8 mouse cellular contexts compared by ENCODE assay signal in genomic region chr11:96827917-96828316, GRCm38 (mm10). TPM values are rescaled to one million over a fixed set of nuclear protein-coding genes. Genes with fewer than 3 reads are reported as not detected.
DNase-seq lines count a peak whose midpoint lies in the region; ATAC-seq lines count a peak whose summit lies in the region.

No protein-coding gene starts in this region.

- no peaks in the 10 kb centered on the region for H3K27me3 ChIP-seq in forebrain, embryonic 10.5 days (ENCODE audit: poor library complexity, severe bottlenecking)
- H3K27me3 ChIP-seq in forebrain, embryonic 16.5 days (replicated peaks; ENCODE audit: control insufficient read depth, insufficient read depth, low read length) = no peaks in the 10 kb centered on the region
- no peaks in the 10 kb centered on the region for H3K27me3 ChIP-seq in limb, embryonic 13.5 days
- no peaks in the 10 kb centered on the region for H3K27me3 ChIP-seq in stomach, embryonic 15.5 days (replicated peaks)

- peaks cover 73% of the 10 kb centered on the region for H3K4me1 ChIP-seq in forebrain, embryonic 10.5 days
- H3K4me1 ChIP-seq in forebrain, embryonic 16.5 days (replicated peaks; ENCODE audit: control insufficient read depth, insufficient read depth, low read length) = peaks cover 62% of the 10 kb centered on the region
- H3K4me1 ChIP-seq in limb, embryonic 13.5 days = peaks cover 61% of the 10 kb centered on the region
- peaks cover 57% of the 10 kb centered on the region for H3K4me1 ChIP-seq in stomach, embryonic 15.5 days

- peaks cover 41% of the 10 kb centered on the region for H3K36me3 ChIP-seq in forebrain, embryonic 10.5 days (replicated peaks)
- H3K36me3 ChIP-seq in forebrain, embryonic 16.5 days (ENCODE audit: control insufficient read depth, insufficient read depth) = no peaks in the 10 kb centered on the region
- peaks cover 18% of the 10 kb centered on the region for H3K36me3 ChIP-seq in limb, embryonic 13.5 days
- H3K36me3 ChIP-seq in stomach, embryonic 15.5 days = 0 out of 2 replicates have a peak, but pooled peaks cover 13% of the 10 kb centered on the region

- H3K4me2 ChIP-seq in forebrain, embryonic 16.5 days (ENCODE audit: low read length) = no peak overlapping the region
- H3K4me2 ChIP-seq in limb, embryonic 13.5 days (replicated peaks) = peak overlapping the region; percentile 99
- H3K4me2 ChIP-seq in stomach, embryonic 15.5 days = peak overlapping the region; percentile 41

- WGBS in forebrain, embryonic 10.5 days = 88% methylated on average over 9 of the region's 9 CpGs
- WGBS in forebrain, embryonic 16.5 days = 79% methylated on average over 9 of the region's 9 CpGs
- 65% methylated on average over 9 of the region's 9 CpGs for WGBS in limb, embryonic 13.5 days
- WGBS in stomach, embryonic 15.5 days = 71% methylated on average over 9 of the region's 9 CpGs

- no peaks in the 10 kb centered on the region for H3K9me3 ChIP-seq in forebrain, embryonic 10.5 days
- no peaks in the 10 kb centered on the region for H3K9me3 ChIP-seq in forebrain, embryonic 16.5 days (ENCODE audit: control insufficient read depth, low read length)
- H3K9me3 ChIP-seq in limb, embryonic 13.5 days = no peaks in the 10 kb centered on the region
- H3K9me3 ChIP-seq in stomach, embryonic 15.5 days = no peaks in the 10 kb centered on the region

- no peak for ATAC-seq in forebrain, embryonic 16.5 days
- no peak for ATAC-seq in limb, embryonic 13.5 days (ENCODE audit: low FRiP score, low read depth)
- ATAC-seq in stomach, embryonic 15.5 days (ENCODE audit: insufficient read depth, low FRiP score, low read depth) = no peak

- 0 out of 2 replicates have a peak overlapping the region, but pooled peaks have one; percentile 5 for H3K27ac ChIP-seq in forebrain, embryonic 10.5 days
- no peak overlapping the region for H3K27ac ChIP-seq in forebrain, embryonic 16.5 days (ENCODE audit: low read length)
- H3K27ac ChIP-seq in limb, embryonic 13.5 days = no peak overlapping the region
- peak overlapping the region; percentile 21; the same call in 1 of the 2 replicates for H3K27ac ChIP-seq in stomach, embryonic 15.5 days

- H3K9ac ChIP-seq in forebrain, embryonic 16.5 days (replicated peaks; ENCODE audit: low read depth, low read length) = no peak overlapping the region
- peak overlapping the region; percentile 27 for H3K9ac ChIP-seq in limb, embryonic 13.5 days
- H3K9ac ChIP-seq in stomach, embryonic 15.5 days = no peak overlapping the region

- DNase-seq in forebrain, embryonic 10.5 days (ENCODE audit: extremely low spot score, low spot score) = no peak
- peak; percentile 37 for DNase-seq in ovary, postnatal 36 days (ENCODE audit: low spot score)
- DNase-seq in ovary, adult 18-20 months (ENCODE audit: low spot score) = no peak
- DNase-seq in urinary bladder, postnatal 10 days (ENCODE audit: low spot score) = no peak
- no peak for DNase-seq in embryo, embryonic 11 days

- H3K4me3 ChIP-seq in forebrain, embryonic 10.5 days = peak overlapping the region; percentile 80; the same call in 1 of the 2 replicates
- no peak overlapping the region for H3K4me3 ChIP-seq in forebrain, embryonic 16.5 days (replicated peaks; ENCODE audit: low read length)
- H3K4me3 ChIP-seq in limb, embryonic 13.5 days = peak overlapping the region; percentile 21
- H3K4me3 ChIP-seq in stomach, embryonic 15.5 days (replicated peaks) = no peak overlapping the region; the same call in 1 of the 2 replicates

RNA-seq across cellular contexts. Expression of gene Nfe2l1, which starts 1.9 kb away (rescaled TPM):
- polyA plus RNA-seq in forebrain, embryonic 10.5 days (2016; fragmentation: Nextera tagmentation; extraction: Ambion mirVana) = 64.7 and 66.0 TPM in 2 replicates
- polyA plus RNA-seq in forebrain, embryonic 16.5 days (2015; fragmentation: Nextera tagmentation; extraction: Ambion mirVana) = 64.8 and 68.2 TPM in 2 replicates
- 68.6 and 69.3 TPM in 2 replicates for polyA plus RNA-seq in limb, embryonic 13.5 days (2015; fragmentation: Nextera tagmentation; extraction: Ambion mirVana)
- polyA plus RNA-seq in stomach, embryonic 15.5 days (2015; fragmentation: Nextera tagmentation; extraction: Ambion mirVana) = 52.6 and 54.1 TPM in 2 replicates

RNA-seq across cellular contexts. Expression of gene Copz2, which starts 21.8 kb away (rescaled TPM):
- 25.1 and 25.6 TPM in 2 replicates for polyA plus RNA-seq in forebrain, embryonic 10.5 days (2016; fragmentation: Nextera tagmentation; extraction: Ambion mirVana)
- polyA plus RNA-seq in forebrain, embryonic 16.5 days (2015; fragmentation: Nextera tagmentation; extraction: Ambion mirVana) = 10.4 and 16.6 TPM in 2 replicates
- 140 and 149 TPM in 2 replicates for polyA plus RNA-seq in limb, embryonic 13.5 days (2015; fragmentation: Nextera tagmentation; extraction: Ambion mirVana)
- polyA plus RNA-seq in stomach, embryonic 15.5 days (2015; fragmentation: Nextera tagmentation; extraction: Ambion mirVana) = 124 and 125 TPM in 2 replicates

RNA-seq across cellular contexts. Expression of gene Cbx1, which starts 39.0 kb away (rescaled TPM):
- 188 and 202 TPM in 2 replicates for polyA plus RNA-seq in forebrain, embryonic 10.5 days (2016; fragmentation: Nextera tagmentation; extraction: Ambion mirVana)
- 87.7 and 93.3 TPM in 2 replicates for polyA plus RNA-seq in forebrain, embryonic 16.5 days (2015; fragmentation: Nextera tagmentation; extraction: Ambion mirVana)
- 158 and 163 TPM in 2 replicates for polyA plus RNA-seq in limb, embryonic 13.5 days (2015; fragmentation: Nextera tagmentation; extraction: Ambion mirVana)
- polyA plus RNA-seq in stomach, embryonic 15.5 days (2015; fragmentation: Nextera tagmentation; extraction: Ambion mirVana) = 99.1 and 99.2 TPM in 2 replicates

RNA-seq across cellular contexts. Expression of gene Snx11, which starts 50.6 kb away (rescaled TPM):
- polyA plus RNA-seq in forebrain, embryonic 10.5 days (2016; fragmentation: Nextera tagmentation; extraction: Ambion mirVana) = 25.7 and 27.5 TPM in 2 replicates
- polyA plus RNA-seq in forebrain, embryonic 16.5 days (2015; fragmentation: Nextera tagmentation; extraction: Ambion mirVana) = 43.1 and 44.1 TPM in 2 replicates
- polyA plus RNA-seq in limb, embryonic 13.5 days (2015; fragmentation: Nextera tagmentation; extraction: Ambion mirVana) = 22.2 and 22.3 TPM in 2 replicates
- polyA plus RNA-seq in stomach, embryonic 15.5 days (2015; fragmentation: Nextera tagmentation; extraction: Ambion mirVana) = 16.5 and 17.4 TPM in 2 replicates

Comparison
In these comparisons a context has a peak if more than half of its experiments do, and no peak if none do; other contexts are left out.
1. H3K27ac ChIP-seq: peak in forebrain, embryonic 10.5 days (single experiment) and stomach, embryonic 15.5 days (single experiment); none in forebrain, embryonic 16.5 days (single experiment) and limb, embryonic 13.5 days (single experiment).
2. H3K4me3 ChIP-seq: peak in forebrain, embryonic 10.5 days (single experiment) and limb, embryonic 13.5 days (single experiment); none in forebrain, embryonic 16.5 days (single experiment) and stomach, embryonic 15.5 days (single experiment).